In genomic region chr19:57816221-57816996, GRCm38 (mm10) we compare ENCODE assay signal across 9 mouse cellular contexts.
DNase-seq lines count a peak whose midpoint lies in the region; ATAC-seq and TF ChIP-seq lines count a peak whose summit lies in the region.
"Had no signal": no experiment of that assay in that cellular context is flagged by ENCODE, and none has a peak within 500 bp of the region (broad histone marks: within the 10 kb centered on the region; RNA-seq: fewer than 3 reads in every experiment).

No protein-coding gene starts in this region.

- no peaks in the 10 kb centered on the region for H3K9me3 ChIP-seq in kidney, embryonic 14.5 days (ENCODE audit: control insufficient read depth, low read length)
- H3K9me3 ChIP-seq: midbrain, embryonic 12.5 days had no signal

- H3K4me1 ChIP-seq in kidney, embryonic 14.5 days (ENCODE audit: control insufficient read depth, insufficient read depth, low read length): 0 out of 2 replicates have a peak, but pooled peaks cover 3% of the 10 kb centered on the region
- H3K4me1 ChIP-seq in embryonic fibroblast, embryonic 13.5 days (ENCODE audit: control insufficient read depth, insufficient read depth, low read length): no peaks in the 10 kb centered on the region
- H3K4me1 ChIP-seq: midbrain, embryonic 12.5 days had no signal

- no peak overlapping the region for H3K4me2 ChIP-seq in kidney, embryonic 14.5 days (replicated peaks; ENCODE audit: low read depth, low read length)
- H3K4me2 ChIP-seq: midbrain, embryonic 12.5 days had no signal

- H3K9ac ChIP-seq in kidney, embryonic 14.5 days (ENCODE audit: low read depth, low read length): no peak overlapping the region
- H3K9ac ChIP-seq: midbrain, embryonic 12.5 days had no signal

- no peaks in the 10 kb centered on the region; the same call in 1 of the 2 replicates for H3K36me3 ChIP-seq in kidney, embryonic 14.5 days (ENCODE audit: control insufficient read depth, insufficient read depth, low read length)
- H3K36me3 ChIP-seq: midbrain, embryonic 12.5 days had no signal

- TF ChIP-seq POLR2A in embryonic fibroblast, embryonic 13.5 days (IDR thresholded peaks at IDR 0.05; ENCODE audit: low read depth, low read length): no peak

- no peaks in the 10 kb centered on the region for H3K27me3 ChIP-seq in kidney, embryonic 14.5 days (ENCODE audit: control insufficient read depth, insufficient read depth, low read length)
- H3K27me3 ChIP-seq: midbrain, embryonic 12.5 days had no signal

- WGBS in kidney, embryonic 14.5 days: 92% methylated on average over 17 of the region's 17 CpGs

- TF ChIP-seq CTCF in embryonic fibroblast, embryonic 13.5 days (IDR thresholded peaks at IDR 0.05; ENCODE audit: borderline replicate concordance, insufficient read depth, low read length): peak; percentile 28; the same call in 1 of the 2 replicates

- no peak overlapping the region for H3K27ac ChIP-seq in kidney, embryonic 14.5 days (ENCODE audit: low read depth, low read length)
- no peak overlapping the region for H3K27ac ChIP-seq in embryonic fibroblast, embryonic 13.5 days (ENCODE audit: insufficient read depth, low read length)
- H3K27ac ChIP-seq: midbrain, embryonic 12.5 days had no signal

- ATAC-seq in kidney, embryonic 14.5 days (ENCODE audit: low FRiP score, low TSS enrichment): no peak

- H3K4me3 ChIP-seq in kidney, embryonic 14.5 days (ENCODE audit: low read length): no peak overlapping the region
- H3K4me3 ChIP-seq in embryonic fibroblast, embryonic 13.5 days (ENCODE audit: insufficient read depth, low read length): no peak overlapping the region
- H3K4me3 ChIP-seq: midbrain, embryonic 12.5 days had no signal

- DNase-seq in kidney, adult 18-20 months: peak; percentile 31
- peak; percentile 33 for DNase-seq in WW6 (ENCODE audit: low read depth, low spot score)
- peak; percentile 42 to 61 for DNase-seq in kidney, postnatal 4 days
- DNase-seq in lung, postnatal 25 days (ENCODE audit: low spot score): peak; percentile 12
- peak; percentile 55 for DNase-seq in thymus, postnatal 4 days
- DNase-seq in Muller cell, postnatal 12 days (ENCODE audit: inconsistent ontology term): no peak
